Mouse (Mus musculus): ENCODE data around the gene Ypel4. TPM values are rescaled to one million over a fixed set of nuclear protein-coding genes. Genes with fewer than 3 reads are reported as not detected.

Gene Ypel4
- polyA plus RNA-seq, 1 experiment = 194 TPM

DNA sequence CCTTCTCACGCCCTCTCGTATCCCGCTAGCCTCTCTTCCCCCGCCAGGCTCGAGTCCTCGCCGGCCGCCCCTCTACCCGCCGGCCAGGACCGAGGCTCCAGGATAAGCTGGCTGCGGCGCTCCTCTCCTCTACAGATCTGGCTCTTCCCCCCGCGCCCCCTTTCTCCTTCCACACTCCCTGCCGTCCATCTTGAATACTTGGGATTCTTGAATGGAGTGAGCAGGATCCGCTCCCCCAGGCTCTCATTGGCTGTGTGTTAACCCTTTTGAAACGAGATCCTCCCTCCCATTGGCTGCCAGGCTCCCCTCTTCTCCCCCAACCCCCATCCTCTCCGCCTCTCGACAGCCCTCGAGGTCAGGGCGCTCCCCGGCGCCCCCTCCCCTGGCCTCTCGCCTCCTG is 9.7 kb downstream of the Ypel4 start, which contains the start of gene Gm19426:
Gene Gm19426 (minus strand): TSS at position 95 of the 400 bp plus-strand sequence.
- TF ChIP-seq CTCF (IDR thresholded peaks at IDR 0.05; ENCODE audit: insufficient read depth, low read depth, low read length) = no peak
- TF ChIP-seq POLR2A (IDR thresholded peaks at IDR 0.05; ENCODE audit: insufficient read depth, low read depth, low read length) = peak; percentile 50
- Histone ChIP-seq H3K27ac (ENCODE audit: insufficient read depth, low read depth, low read length) (peak within 1 kb of the TSS; percentile 46; the same call in 1 of the 2 replicates), H3K4me1 (ENCODE audit: control insufficient read depth, insufficient read depth, low read length) (peaks cover 29% of the 10 kb centered on the region), H3K4me3 (ENCODE audit: insufficient read depth, low read depth, low read length) (peak within 1 kb of the TSS; percentile 67)
- under 1% methylated on average over 25 of the region's 25 CpGs for WGBS

DNA sequence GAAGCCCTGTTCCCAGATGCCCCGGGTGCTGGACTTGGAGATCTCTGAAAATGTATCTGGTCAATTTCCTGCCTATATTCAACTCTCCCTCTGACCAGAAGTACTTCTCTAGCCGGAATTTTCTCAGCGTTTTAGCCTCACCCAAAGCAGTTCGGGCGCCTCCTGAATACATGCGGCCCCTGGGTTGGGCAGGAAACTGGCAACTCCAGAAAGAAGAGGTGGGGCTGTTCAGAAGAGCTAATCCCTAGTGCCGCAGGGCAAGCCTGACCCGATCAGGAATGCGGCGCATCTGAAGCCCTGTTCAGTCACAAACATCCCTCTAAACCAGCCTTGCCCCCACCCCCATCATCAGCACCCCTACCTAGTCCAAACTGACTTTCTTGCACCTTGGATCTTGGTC is 10.3 kb downstream of the Ypel4 start:
- WGBS = 8% methylated on average over 10 of the region's 10 CpGs
- H3K4me3 ChIP-seq (ENCODE audit: insufficient read depth, low read depth, low read length) = peak overlapping the region; percentile 67
- TF ChIP-seq CTCF (IDR thresholded peaks at IDR 0.05; ENCODE audit: insufficient read depth, low read depth, low read length) = no peak
- TF ChIP-seq POLR2A (IDR thresholded peaks at IDR 0.05; ENCODE audit: insufficient read depth, low read depth, low read length) = no peak
- no peak overlapping the region for H3K27ac ChIP-seq (ENCODE audit: insufficient read depth, low read depth, low read length)
- peaks cover 27% of the 10 kb centered on the region for H3K4me1 ChIP-seq (ENCODE audit: control insufficient read depth, insufficient read depth, low read length)

DNA sequence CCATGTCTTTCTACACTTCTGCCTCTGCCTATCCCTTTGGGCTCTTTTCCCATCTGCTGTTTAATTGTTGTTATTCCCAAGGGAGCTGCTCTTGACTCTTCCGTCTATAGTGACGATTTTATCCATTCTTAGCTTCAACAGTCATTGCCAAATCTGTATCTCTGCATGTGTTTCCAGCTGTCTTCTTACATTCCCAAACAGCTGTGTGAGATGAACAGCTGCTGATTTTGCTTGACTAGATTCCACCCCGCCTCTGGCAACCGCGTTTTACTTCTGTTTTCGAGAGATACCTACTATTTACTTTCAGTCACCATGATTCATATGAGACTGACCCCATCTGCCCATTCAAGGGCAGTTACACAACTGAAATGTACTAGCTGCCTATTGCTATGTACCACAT is 16.3 kb downstream of the Ypel4 start:
- 66% methylated on average over 6 of the region's 6 CpGs for WGBS
- Histone ChIP-seq H3K4me3 (ENCODE audit: insufficient read depth, low read depth, low read length) (no peak overlapping the region), H3K27ac (ENCODE audit: insufficient read depth, low read depth, low read length) (no peak overlapping the region), H3K4me1 (ENCODE audit: control insufficient read depth, insufficient read depth, low read length) (no peaks in the 10 kb centered on the region)
- TF ChIP-seq CTCF (IDR thresholded peaks at IDR 0.05; ENCODE audit: insufficient read depth, low read depth, low read length) = no peak

DNA sequence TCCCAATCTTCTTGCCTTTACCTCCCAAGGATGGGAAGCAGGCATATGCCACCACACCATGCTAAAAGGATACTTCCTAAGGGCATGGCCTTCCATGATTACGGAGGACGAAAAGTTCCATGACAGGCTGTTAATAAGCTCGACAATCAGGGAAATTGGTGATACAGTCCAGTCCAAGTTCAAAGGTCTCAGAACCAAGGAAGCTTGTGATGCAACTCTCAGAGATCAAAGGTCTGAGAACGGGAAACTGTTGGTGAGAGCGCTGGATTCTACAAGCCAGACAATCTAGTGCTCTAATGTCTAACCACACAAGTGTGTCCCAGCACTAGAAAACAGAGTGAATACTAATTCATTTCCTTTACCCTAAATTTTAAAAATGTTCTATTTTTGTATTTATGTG is 22.4 kb downstream of the Ypel4 start:
- Histone ChIP-seq H3K4me3 (ENCODE audit: insufficient read depth, low read depth, low read length) (no peak overlapping the region), H3K4me1 (ENCODE audit: control insufficient read depth, insufficient read depth, low read length) (no peaks in the 10 kb centered on the region), H3K27ac (ENCODE audit: insufficient read depth, low read depth, low read length) (no peak overlapping the region)
- TF ChIP-seq CTCF (IDR thresholded peaks at IDR 0.05; ENCODE audit: insufficient read depth, low read depth, low read length) (no peak), POLR2A (IDR thresholded peaks at IDR 0.05; ENCODE audit: insufficient read depth, low read depth, low read length) (no peak)
- 94% methylated on average over 5 of the region's 5 CpGs for WGBS

DNA sequence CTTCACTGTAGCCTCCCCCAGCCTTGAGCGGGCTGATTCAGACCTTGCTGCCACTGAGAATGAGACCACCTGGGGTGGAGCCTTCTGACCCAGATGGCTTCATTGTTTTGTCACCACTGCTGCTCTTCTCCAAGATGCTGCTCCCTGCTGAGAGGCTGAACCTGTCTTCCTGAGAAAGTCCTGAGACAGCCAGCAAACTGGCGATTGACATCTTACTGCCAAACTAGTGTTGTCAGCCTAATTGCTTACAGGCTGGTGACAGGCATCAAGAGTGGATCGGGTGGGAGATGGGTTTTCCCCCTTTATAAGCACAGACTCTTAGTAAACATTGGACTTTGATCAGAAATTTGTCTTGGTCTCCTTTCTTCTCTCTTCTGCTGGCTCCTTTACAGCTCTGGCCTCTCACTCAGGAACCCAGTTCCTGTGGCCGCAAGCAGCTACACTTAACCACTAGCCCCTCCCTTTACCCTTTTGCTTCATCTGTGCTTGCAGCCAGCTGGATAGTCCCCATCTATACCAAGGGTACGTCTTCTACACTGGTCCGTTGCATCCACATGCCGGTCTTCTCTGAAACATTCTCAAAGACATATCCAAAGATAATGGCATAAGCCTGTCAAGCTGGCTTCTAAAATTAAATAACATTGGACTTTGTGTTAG is 23.3 kb downstream of the Ypel4 start:
- H3K4me3 ChIP-seq (ENCODE audit: insufficient read depth, low read depth, low read length) = no peak overlapping the region
- H3K4me1 ChIP-seq (ENCODE audit: control insufficient read depth, insufficient read depth, low read length) = no peaks in the 10 kb centered on the region
- no peak for TF ChIP-seq CTCF (IDR thresholded peaks at IDR 0.05; ENCODE audit: insufficient read depth, low read depth, low read length)
- TF ChIP-seq POLR2A (IDR thresholded peaks at IDR 0.05; ENCODE audit: insufficient read depth, low read depth, low read length) = no peak
- 70% methylated on average over 7 of the region's 7 CpGs for WGBS
- H3K27ac ChIP-seq (ENCODE audit: insufficient read depth, low read depth, low read length) = no peak overlapping the region

DNA sequence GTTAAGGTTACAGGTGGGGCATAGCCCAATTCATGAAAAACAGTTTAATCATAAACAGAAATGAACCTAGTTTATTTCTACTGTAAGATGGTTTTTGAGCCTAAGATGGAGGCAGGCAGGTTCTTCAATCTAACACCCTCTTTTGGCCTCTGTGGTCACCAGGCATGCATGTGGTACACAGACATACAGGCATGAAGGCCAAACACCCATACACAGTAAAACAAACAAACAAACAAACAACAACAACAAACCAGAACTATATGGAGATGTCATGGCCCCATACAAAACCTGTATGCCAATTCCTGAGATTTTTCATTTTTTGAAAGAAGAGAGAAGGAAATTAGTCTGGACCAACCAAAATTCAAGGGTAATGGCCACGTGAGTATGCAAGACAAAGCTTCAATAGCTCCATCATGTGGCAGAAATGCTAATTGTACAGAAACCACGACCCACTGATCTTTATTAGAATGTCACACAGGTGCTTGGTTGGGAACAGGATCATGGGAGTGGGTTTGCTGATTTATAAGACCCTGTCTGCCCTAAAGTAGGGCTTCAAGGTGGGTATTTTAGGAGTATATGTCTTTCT is 24.8 kb downstream of the Ypel4 start:
- no peak for TF ChIP-seq POLR2A (IDR thresholded peaks at IDR 0.05; ENCODE audit: insufficient read depth, low read depth, low read length)
- no peak for TF ChIP-seq CTCF (IDR thresholded peaks at IDR 0.05; ENCODE audit: insufficient read depth, low read depth, low read length)
- Histone ChIP-seq H3K27ac (ENCODE audit: insufficient read depth, low read depth, low read length) (no peak overlapping the region), H3K4me3 (ENCODE audit: insufficient read depth, low read depth, low read length) (no peak overlapping the region), H3K4me1 (ENCODE audit: control insufficient read depth, insufficient read depth, low read length) (no peaks in the 10 kb centered on the region)
- WGBS = 4% methylated on average over 2 of the region's 2 CpGs

DNA sequence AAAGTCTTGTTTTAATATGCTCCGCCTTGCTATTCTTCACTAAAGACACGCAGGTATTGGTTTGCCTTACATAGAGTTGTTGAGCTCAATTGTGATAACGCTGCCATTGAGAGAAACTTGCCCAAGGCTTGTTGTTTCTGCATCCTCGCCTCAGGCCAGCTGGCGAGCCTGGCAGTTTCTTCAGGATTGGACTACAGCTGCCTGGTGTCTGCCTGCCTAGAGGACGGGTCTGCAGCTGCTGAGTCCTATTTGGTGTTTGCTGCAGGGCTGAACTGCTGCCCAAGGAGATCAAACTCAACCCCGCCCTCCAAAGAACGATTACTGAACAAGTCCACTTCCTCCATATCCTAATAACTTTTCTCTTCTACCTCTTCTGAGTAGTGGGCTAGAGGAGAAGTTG is 26.9 kb downstream of the Ypel4 start:
- TF ChIP-seq CTCF (IDR thresholded peaks at IDR 0.05; ENCODE audit: insufficient read depth, low read depth, low read length) (no peak), POLR2A (IDR thresholded peaks at IDR 0.05; ENCODE audit: insufficient read depth, low read depth, low read length) (no peak)
- no peak overlapping the region for H3K4me3 ChIP-seq (ENCODE audit: insufficient read depth, low read depth, low read length)
- H3K4me1 ChIP-seq (ENCODE audit: control insufficient read depth, insufficient read depth, low read length) = no peaks in the 10 kb centered on the region
- 51% methylated on average over 8 of the region's 8 CpGs for WGBS
- H3K27ac ChIP-seq (ENCODE audit: insufficient read depth, low read depth, low read length) = no peak overlapping the region

DNA sequence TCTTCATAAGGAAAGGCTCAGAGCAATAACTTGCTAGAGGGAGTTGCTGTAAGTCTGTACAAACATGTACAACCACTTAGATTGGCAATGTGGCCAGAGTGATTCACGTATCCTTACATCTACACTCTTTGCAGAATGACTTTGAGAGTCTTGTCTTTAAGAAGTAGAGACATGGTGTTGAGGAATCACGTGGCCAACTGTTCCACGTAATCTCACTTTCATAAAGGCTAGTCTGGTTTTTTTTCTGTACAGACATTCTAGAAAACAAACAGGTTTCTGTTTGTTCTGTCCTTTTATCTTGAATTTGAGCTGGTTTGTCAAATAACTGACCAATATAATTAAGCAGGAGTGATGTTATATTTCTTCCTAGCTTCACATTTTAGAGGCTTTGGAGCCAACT is 27.5 kb downstream of the Ypel4 start:
- TF ChIP-seq POLR2A (IDR thresholded peaks at IDR 0.05; ENCODE audit: insufficient read depth, low read depth, low read length) (no peak), CTCF (IDR thresholded peaks at IDR 0.05; ENCODE audit: insufficient read depth, low read depth, low read length) (no peak)
- Histone ChIP-seq H3K4me1 (ENCODE audit: control insufficient read depth, insufficient read depth, low read length) (no peaks in the 10 kb centered on the region), H3K4me3 (ENCODE audit: insufficient read depth, low read depth, low read length) (no peak overlapping the region), H3K27ac (ENCODE audit: insufficient read depth, low read depth, low read length) (no peak overlapping the region)
- 91% methylated on average over 3 of the region's 3 CpGs for WGBS

DNA sequence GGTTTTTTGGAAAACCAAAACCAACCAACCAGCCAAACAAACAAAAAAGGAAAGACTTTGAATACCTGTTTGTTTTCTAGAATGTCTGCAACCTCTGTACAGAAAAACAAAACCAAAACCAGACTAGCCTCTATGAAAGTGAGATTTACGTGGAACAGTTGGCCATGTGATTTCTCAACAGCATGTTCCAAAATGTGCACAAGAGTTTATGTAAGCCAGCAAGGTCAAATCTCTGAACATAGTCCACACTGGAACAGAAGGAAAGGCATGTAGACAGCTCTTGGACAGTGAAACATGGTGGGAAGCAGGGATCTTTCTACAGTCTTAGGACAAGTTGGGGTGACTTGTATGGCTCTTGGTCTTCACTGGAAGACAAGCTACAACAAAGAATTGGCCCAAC is 28.0 kb downstream of the Ypel4 start:
- 96% methylated on average over 1 of the region's 1 CpGs for WGBS

More for the DNA sequence above, 28.0 kb downstream of the Ypel4 start:
- no peak overlapping the region for H3K4me3 ChIP-seq (ENCODE audit: insufficient read depth, low read depth, low read length)
- H3K27ac ChIP-seq (ENCODE audit: insufficient read depth, low read depth, low read length) = no peak overlapping the region
- no peaks in the 10 kb centered on the region for H3K4me1 ChIP-seq (ENCODE audit: control insufficient read depth, insufficient read depth, low read length)
- TF ChIP-seq POLR2A (IDR thresholded peaks at IDR 0.05; ENCODE audit: insufficient read depth, low read depth, low read length) (no peak), CTCF (IDR thresholded peaks at IDR 0.05; ENCODE audit: insufficient read depth, low read depth, low read length) (no peak)

Data from olfactory bulb, adult 2 months (tissue).